Mouse (Mus musculus) limb, embryonic 13.5 days (tissue): ENCODE data around the gene Ank2. TPM values are rescaled to one million over a fixed set of nuclear protein-coding genes. Genes with fewer than 3 reads are reported as not detected.

Experiments
- ATAC-seq: fragments of 200-750 bp; cut with Nextera tagmentation; 2 replicates; pipeline ENCODE4 v1.8.0; 2017; ENCODE audit warnings: low read depth, moderate number of reproducible peaks, moderate TSS enrichment; ENCODE audit not compliant: low FRiP score
- H3K27ac ChIP-seq: fragments of 300-500 bp; sonication (generic); 2 replicates; pipeline ENCODE4 v1.5.1; 2015; ENCODE audit warnings: inconsistent platforms, mild to moderate bottlenecking, moderate library complexity
- H3K27me3 ChIP-seq: fragments of 300-500 bp; sonication (generic); 2 replicates; pipeline ENCODE4 v1.6.1; 2015; ENCODE audit warnings: mild to moderate bottlenecking, inconsistent platforms
- H3K36me3 ChIP-seq: fragments of 300-500 bp; sonication (generic); 2 replicates; pipeline ENCODE4 v1.6.1; 2015; ENCODE audit warnings: inconsistent platforms, mild to moderate bottlenecking, moderate library complexity
- H3K4me1 ChIP-seq: fragments of 300-500 bp; sonication (generic); 2 replicates; pipeline ENCODE4 v1.6.1; 2015; ENCODE audit warnings: inconsistent platforms
- H3K4me2 ChIP-seq: fragments of 300-500 bp; sonication (generic); replicated peaks from 2 replicates; pipeline ENCODE4 v1.6.1; 2015; ENCODE audit warnings: inconsistent platforms, mild to moderate bottlenecking, moderate library complexity
- H3K4me3 ChIP-seq: fragments of 300-500 bp; sonication (generic); 2 replicates; pipeline ENCODE4 v1.5.1; 2015; ENCODE audit warnings: moderate library complexity, mild to moderate bottlenecking, inconsistent platforms
- H3K9ac ChIP-seq: fragments of 300-500 bp; sonication (generic); 2 replicates; pipeline ENCODE4 v1.6.1; 2015; ENCODE audit warnings: mild to moderate bottlenecking, inconsistent platforms
- H3K9me3 ChIP-seq: fragments of 300-500 bp; sonication (generic); 2 replicates; pipeline ENCODE4 v1.6.1; 2016; ENCODE audit warnings: inconsistent platforms
- WGBS: fragments of 180-500 bp; shearing (Covaris S2); methylation state at CpG from one replicate; pipeline ENCODE4 v1.1.7; 2015; 5-methylcytosine and 5-hydroxymethylcytosine counted together
- polyA plus RNA-seq: library from polyadenylated mRNA; unstranded; fragments of >200 nt; fragmentation: Nextera tagmentation; extraction: Ambion mirVana; gene quantifications from 2 replicates; pipeline ENCODE4 v1.2.1, GENCODE M21; 2015

Ank2 gene
- polyA plus RNA-seq, 1 experiment from 2014 or later: 32.4 TPM

- H3K27me3 ChIP-seq: no peaks in the 10 kb centered on the region
- no peaks in the 10 kb centered on the region for H3K4me1 ChIP-seq
- H3K4me3 ChIP-seq: no peak overlapping the region
- no peaks in the 10 kb centered on the region for H3K9me3 ChIP-seq
- H3K9ac ChIP-seq: no peak overlapping the region
- no peak overlapping the region for H3K27ac ChIP-seq
- H3K4me2 ChIP-seq: no peak overlapping the region
- WGBS: 80% methylated on average over 1 of the region's 1 CpGs
- ATAC-seq: no peak
- peaks cover 10% of the 10 kb centered on the region for H3K36me3 ChIP-seq
Measured at GRCm38 (mm10) chr3:126952698-126953097, 546.5 kb downstream of the Ank2 start.

GRCm38 (mm10) chr3:126946591-126946990, 552.6 kb downstream of the Ank2 start:
- no peaks in the 10 kb centered on the region for H3K4me1 ChIP-seq
- 93% methylated on average over 10 of the region's 10 CpGs for WGBS
- no peaks in the 10 kb centered on the region for H3K9me3 ChIP-seq
- H3K9ac ChIP-seq: no peak overlapping the region
- no peak overlapping the region for H3K4me3 ChIP-seq
- H3K36me3 ChIP-seq: peaks cover 44% of the 10 kb centered on the region
- H3K4me2 ChIP-seq: no peak overlapping the region
- H3K27ac ChIP-seq: no peak overlapping the region
- H3K27me3 ChIP-seq: no peaks in the 10 kb centered on the region
- no peak for ATAC-seq

- no peak overlapping the region for H3K4me2 ChIP-seq
- H3K27me3 ChIP-seq: no peaks in the 10 kb centered on the region
- H3K9ac ChIP-seq: no peak overlapping the region
- H3K4me1 ChIP-seq: no peaks in the 10 kb centered on the region
- H3K36me3 ChIP-seq: peaks cover 45% of the 10 kb centered on the region
- WGBS: 60% methylated on average over 4 of the region's 4 CpGs
- no peaks in the 10 kb centered on the region for H3K9me3 ChIP-seq
- H3K4me3 ChIP-seq: no peak overlapping the region
- ATAC-seq: no peak
- H3K27ac ChIP-seq: no peak overlapping the region
Measured at GRCm38 (mm10) chr3:126944838-126945237, 554.3 kb downstream of the Ank2 start.

GRCm38 (mm10) chr3:126944081-126944480, 555.1 kb downstream of the Ank2 start:
- no peaks in the 10 kb centered on the region for H3K9me3 ChIP-seq
- H3K4me3 ChIP-seq: no peak overlapping the region
- WGBS: 54% methylated on average over 11 of the region's 11 CpGs
- no peak overlapping the region for H3K27ac ChIP-seq
- ATAC-seq: no peak
- no peak overlapping the region for H3K4me2 ChIP-seq
- no peaks in the 10 kb centered on the region for H3K4me1 ChIP-seq
- peaks cover 45% of the 10 kb centered on the region for H3K36me3 ChIP-seq
- no peaks in the 10 kb centered on the region for H3K27me3 ChIP-seq
- no peak overlapping the region for H3K9ac ChIP-seq

GRCm38 (mm10) chr3:126940452-126940851, 558.7 kb downstream of the Ank2 start:
- no peak for ATAC-seq
- no peaks in the 10 kb centered on the region for H3K9me3 ChIP-seq
- peaks cover 30% of the 10 kb centered on the region for H3K36me3 ChIP-seq
- H3K27me3 ChIP-seq: no peaks in the 10 kb centered on the region
- no peak overlapping the region for H3K9ac ChIP-seq
- H3K4me3 ChIP-seq: no peak overlapping the region
- no peak overlapping the region for H3K27ac ChIP-seq
- 84% methylated on average over 5 of the region's 5 CpGs for WGBS
- no peaks in the 10 kb centered on the region for H3K4me1 ChIP-seq
- no peak overlapping the region for H3K4me2 ChIP-seq

- H3K9me3 ChIP-seq: no peaks in the 10 kb centered on the region
- ATAC-seq: no peak
- no peaks in the 10 kb centered on the region for H3K4me1 ChIP-seq
- H3K4me2 ChIP-seq: no peak overlapping the region
- H3K27ac ChIP-seq: no peak overlapping the region
- peaks cover 38% of the 10 kb centered on the region for H3K36me3 ChIP-seq
- no peaks in the 10 kb centered on the region for H3K27me3 ChIP-seq
- WGBS: 71% methylated on average over 4 of the region's 4 CpGs
- H3K9ac ChIP-seq: no peak overlapping the region
- no peak overlapping the region for H3K4me3 ChIP-seq
Measured at GRCm38 (mm10) chr3:126931884-126932506, 567.2 kb downstream of the Ank2 start.

GRCm38 (mm10) chr3:126923575-126924382, 575.4 kb downstream of the Ank2 start:
- no peak overlapping the region for H3K9ac ChIP-seq
- no peaks in the 10 kb centered on the region for H3K4me1 ChIP-seq
- H3K27ac ChIP-seq: no peak overlapping the region
- WGBS: 73% methylated on average over 12 of the region's 12 CpGs
- H3K36me3 ChIP-seq: peaks cover 15% of the 10 kb centered on the region
- H3K27me3 ChIP-seq: no peaks in the 10 kb centered on the region
- ATAC-seq: no peak
- no peaks in the 10 kb centered on the region for H3K9me3 ChIP-seq
- H3K4me2 ChIP-seq: no peak overlapping the region
- H3K4me3 ChIP-seq: no peak overlapping the region

GRCm38 (mm10) chr3:126921941-126922340, 577.2 kb downstream of the Ank2 start:
- Histone ChIP-seq H3K9me3 (no peaks in the 10 kb centered on the region), H3K27ac (no peak overlapping the region), H3K4me2 (no peak overlapping the region), H3K36me3 (peaks cover 8% of the 10 kb centered on the region), H3K9ac (no peak overlapping the region), H3K4me3 (no peak overlapping the region), H3K4me1 (no peaks in the 10 kb centered on the region), H3K27me3 (no peaks in the 10 kb centered on the region)
- no peak for ATAC-seq
- 87% methylated on average over 3 of the region's 3 CpGs for WGBS

GRCm38 (mm10) chr3:126920296-126920695, 578.9 kb downstream of the Ank2 start:
- no peak for ATAC-seq
- H3K27ac ChIP-seq: no peak overlapping the region
- peaks cover 8% of the 10 kb centered on the region for H3K36me3 ChIP-seq
- no peaks in the 10 kb centered on the region for H3K27me3 ChIP-seq
- no peak overlapping the region for H3K4me3 ChIP-seq
- WGBS: 81% methylated on average over 3 of the region's 3 CpGs
- no peak overlapping the region for H3K9ac ChIP-seq
- no peaks in the 10 kb centered on the region for H3K9me3 ChIP-seq
- H3K4me1 ChIP-seq: no peaks in the 10 kb centered on the region
- no peak overlapping the region for H3K4me2 ChIP-seq

GRCm38 (mm10) chr3:126918805-126919473, 580.2 kb downstream of the Ank2 start:
- no peak for ATAC-seq
- Histone ChIP-seq H3K4me1 (no peaks in the 10 kb centered on the region), H3K4me3 (no peak overlapping the region), H3K27me3 (no peaks in the 10 kb centered on the region), H3K4me2 (no peak overlapping the region), H3K36me3 (peaks cover 8% of the 10 kb centered on the region), H3K9me3 (no peaks in the 10 kb centered on the region), H3K27ac (no peak overlapping the region), H3K9ac (no peak overlapping the region)
- WGBS: 86% methylated on average over 10 of the region's 10 CpGs

- H3K9ac ChIP-seq: no peak overlapping the region
- no peaks in the 10 kb centered on the region for H3K27me3 ChIP-seq
- H3K9me3 ChIP-seq: no peaks in the 10 kb centered on the region
- no peak for ATAC-seq
- no peaks in the 10 kb centered on the region for H3K36me3 ChIP-seq
- H3K4me3 ChIP-seq: no peak overlapping the region
- H3K4me1 ChIP-seq: no peaks in the 10 kb centered on the region
- H3K27ac ChIP-seq: no peak overlapping the region
- H3K4me2 ChIP-seq: no peak overlapping the region
Measured at GRCm38 (mm10) chr3:126916381-126916780, 582.8 kb downstream of the Ank2 start.

- Histone ChIP-seq H3K4me1 (no peaks in the 10 kb centered on the region), H3K4me2 (no peak overlapping the region), H3K27ac (no peak overlapping the region), H3K36me3 (no peaks in the 10 kb centered on the region), H3K9ac (no peak overlapping the region), H3K9me3 (no peaks in the 10 kb centered on the region), H3K4me3 (no peak overlapping the region), H3K27me3 (no peaks in the 10 kb centered on the region)
- 17% methylated on average over 3 of the region's 3 CpGs for WGBS
- peak; percentile 59; the same call in 1 of the 2 replicates for ATAC-seq
Measured at GRCm38 (mm10) chr3:126903543-126903942, 595.6 kb downstream of the Ank2 start.
